Mouse (Mus musculus) retina, postnatal 7 days (tissue): ENCODE results near the gene Slc36a2.

Source experiments
- DNase-seq: peaks from one replicate; pipeline ENCODE4 v3.0.0-alpha.2; 2012; ENCODE audit warnings: low read depth, low spot score

The Slc36a2 gene

DNA sequence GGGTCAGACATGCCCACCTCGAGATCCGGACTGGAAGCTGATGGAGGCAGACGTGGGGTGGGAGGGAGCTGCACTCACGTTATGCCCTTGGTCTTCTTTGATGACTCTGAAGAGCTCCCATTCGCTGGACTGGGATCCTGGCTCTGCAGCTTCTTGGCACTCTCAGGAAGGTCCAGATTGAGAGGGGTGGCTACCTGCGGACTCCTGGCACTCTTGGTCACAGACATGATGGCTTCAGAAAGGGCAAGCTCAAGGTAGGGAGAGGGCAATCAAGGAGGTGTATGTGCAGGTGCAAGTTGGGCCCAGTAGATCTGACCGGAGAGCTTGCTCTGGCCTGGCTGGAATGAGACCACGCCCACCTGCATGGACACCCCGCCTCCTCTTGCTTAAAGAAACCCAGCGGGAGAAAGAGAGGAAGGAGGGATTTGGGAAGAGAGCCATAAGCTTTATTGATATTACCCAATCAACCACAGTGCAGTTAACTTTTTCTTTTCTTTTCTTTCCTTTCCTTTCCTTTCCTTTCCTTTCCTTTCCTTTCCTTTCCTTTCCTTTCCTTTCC, at the start of gene Slc36a2:
Gene Slc36a2 (minus strand): TSS at position 345 of the 559 bp plus-strand sequence.
- DNase-seq = no peak

GRCm38 (mm10) chr11:55234288-55234687, 49.4 kb upstream of the Slc36a2 start:
- DNase-seq = no peak

DNA sequence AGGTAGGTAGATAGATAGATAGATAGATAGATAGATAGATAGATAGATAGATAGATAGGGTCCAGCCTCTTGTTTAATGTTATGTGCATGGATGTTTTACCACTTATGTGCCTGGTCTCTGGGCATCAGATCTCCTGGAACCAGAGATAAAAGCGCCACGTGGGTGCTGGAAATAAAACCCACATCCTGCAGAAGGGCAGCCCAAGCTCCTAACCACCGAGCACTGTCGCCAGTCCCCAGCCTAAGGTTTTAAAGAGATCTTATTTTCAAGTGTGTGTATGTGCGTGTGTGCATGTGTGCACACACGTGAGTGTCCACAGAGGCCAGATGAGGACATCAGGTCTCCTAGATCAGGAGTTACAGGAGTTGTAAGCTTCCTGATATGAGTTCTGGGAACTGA, 46.2 kb upstream of the Slc36a2 start:
- no peak for DNase-seq

DNA sequence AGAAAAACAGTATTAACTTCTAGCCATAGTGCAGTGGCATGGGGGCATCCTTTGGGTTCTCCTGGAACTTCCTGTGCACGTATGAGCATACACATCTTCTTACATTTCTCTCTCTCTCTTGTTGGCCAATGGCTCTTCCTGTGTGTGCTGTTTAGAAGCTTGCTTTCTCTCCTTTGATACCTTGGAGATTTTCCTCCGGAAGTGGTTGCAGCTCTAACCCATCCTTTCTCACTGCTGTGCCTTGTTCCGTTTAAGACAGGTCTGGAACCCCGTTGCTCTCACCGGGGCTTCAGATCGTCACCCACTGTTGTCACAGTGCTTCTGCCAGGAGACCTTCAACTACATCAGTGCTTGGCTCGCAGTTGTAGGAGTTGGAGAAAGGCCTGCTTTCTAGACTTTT, 36.4 kb upstream of the Slc36a2 start:
- no peak for DNase-seq

GRCm38 (mm10) chr11:55218473-55218872, 33.6 kb upstream of the Slc36a2 start:
- DNase-seq = no peak

- no peak for DNase-seq
These were observed 33.0 kb upstream of the Slc36a2 start for GRCm38 (mm10) chr11:55217880-55218279.

- DNase-seq = no peak
These were observed 32.5 kb upstream of the Slc36a2 start for GRCm38 (mm10) chr11:55217418-55217817.

DNA sequence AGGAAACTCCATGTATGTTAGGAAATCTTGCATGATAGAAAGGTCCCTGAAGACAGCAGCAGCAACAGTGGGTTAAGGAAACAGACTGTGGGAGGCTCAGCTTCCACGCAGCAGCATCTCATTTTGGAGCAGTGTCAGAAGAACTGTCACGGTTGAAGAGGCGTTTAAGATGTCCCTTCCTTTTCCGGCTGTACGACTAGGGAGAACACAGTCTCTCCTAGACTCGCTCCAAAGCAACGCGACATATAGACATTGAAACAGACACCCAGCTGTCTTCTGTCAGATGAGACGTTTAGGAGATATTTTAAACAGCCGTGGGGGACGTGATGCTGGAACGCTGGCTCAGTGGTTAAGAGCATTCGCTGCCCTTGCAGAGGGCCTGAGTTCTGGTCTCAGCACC, 32.0 kb upstream of the Slc36a2 start:
- no peak for DNase-seq

GRCm38 (mm10) chr11:55216061-55216460, 31.2 kb upstream of the Slc36a2 start:
- no peak for DNase-seq

GRCm38 (mm10) chr11:55214978-55215377, 30.1 kb upstream of the Slc36a2 start:
- no peak for DNase-seq

DNA sequence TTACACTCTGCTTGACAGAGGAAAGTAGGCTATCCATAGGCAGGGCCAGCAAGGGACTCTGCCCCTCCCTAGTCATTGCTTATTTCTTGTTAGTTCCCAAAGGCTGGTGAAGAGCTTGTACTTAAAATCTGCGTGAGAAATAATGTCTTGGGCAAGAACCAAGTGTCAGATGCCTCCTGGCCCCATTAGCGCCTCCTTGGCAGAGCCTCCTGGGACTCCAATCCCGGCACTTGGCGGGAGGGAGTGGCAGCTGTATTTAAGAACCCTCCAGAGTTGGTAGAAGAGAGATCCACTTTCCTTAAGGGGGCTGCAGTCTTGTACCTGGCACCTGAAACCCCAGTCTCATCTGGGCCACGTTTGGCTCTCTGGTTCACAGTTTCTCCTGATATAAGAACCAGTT, 29.3 kb upstream of the Slc36a2 start:
- DNase-seq = no peak

- DNase-seq = no peak
These were observed 28.6 kb upstream of the Slc36a2 start for GRCm38 (mm10) chr11:55213518-55213917.

DNA sequence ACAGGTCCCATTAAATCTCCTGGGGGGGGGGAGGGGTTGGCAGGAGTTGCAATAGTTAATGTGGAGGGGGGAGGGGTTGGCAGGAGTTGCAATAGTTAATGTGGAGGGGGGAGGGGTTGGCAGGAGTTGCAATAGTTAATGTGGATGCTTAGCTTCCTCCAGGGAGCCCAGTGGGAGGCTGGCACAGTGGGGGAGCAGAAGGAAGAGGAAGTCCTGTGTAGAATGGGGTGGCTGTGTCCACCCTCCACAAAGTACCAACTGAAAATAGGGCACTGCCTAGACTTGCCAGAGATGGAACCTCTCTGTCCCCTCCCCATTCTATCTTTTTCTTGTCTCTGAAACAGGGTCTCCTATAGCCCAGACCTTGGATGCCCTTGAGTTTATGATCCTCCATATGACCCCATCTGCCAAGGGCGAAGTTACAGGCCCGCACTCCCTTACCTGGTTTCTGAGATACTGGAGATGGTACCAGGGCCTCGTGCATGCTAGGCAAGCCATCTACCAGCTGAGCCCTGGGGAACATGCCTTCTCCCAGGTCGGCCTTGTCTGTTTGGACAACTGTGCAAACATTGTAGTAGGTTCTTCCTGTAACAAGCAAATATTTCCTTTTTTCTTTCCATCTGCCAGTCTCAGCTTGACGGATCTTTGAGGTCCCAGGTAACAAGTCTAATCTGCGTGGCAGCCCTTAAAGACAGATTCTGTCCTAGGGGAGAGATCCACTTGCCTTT, 24.9 kb upstream of the Slc36a2 start:
- no peak for DNase-seq

DNA sequence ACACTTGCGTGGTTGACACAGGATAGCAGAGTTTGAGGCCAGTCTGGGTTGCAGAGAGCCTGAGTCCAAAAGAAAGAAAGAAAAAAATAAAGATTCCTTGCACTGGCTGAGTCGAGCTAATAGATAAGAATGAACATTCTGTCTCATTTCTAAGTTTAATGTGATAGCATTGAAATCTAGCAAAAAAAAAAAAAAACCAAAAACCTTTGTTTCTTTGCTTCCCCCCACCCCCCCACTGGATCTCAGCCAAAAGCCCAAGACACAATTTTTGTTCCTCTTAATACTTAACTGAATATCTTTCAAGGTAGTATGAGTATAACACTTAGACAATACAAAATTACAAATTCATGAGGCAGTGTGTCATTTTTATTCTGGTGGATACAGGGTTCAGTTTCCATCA, 24.2 kb upstream of the Slc36a2 start:
- no peak for DNase-seq

DNA sequence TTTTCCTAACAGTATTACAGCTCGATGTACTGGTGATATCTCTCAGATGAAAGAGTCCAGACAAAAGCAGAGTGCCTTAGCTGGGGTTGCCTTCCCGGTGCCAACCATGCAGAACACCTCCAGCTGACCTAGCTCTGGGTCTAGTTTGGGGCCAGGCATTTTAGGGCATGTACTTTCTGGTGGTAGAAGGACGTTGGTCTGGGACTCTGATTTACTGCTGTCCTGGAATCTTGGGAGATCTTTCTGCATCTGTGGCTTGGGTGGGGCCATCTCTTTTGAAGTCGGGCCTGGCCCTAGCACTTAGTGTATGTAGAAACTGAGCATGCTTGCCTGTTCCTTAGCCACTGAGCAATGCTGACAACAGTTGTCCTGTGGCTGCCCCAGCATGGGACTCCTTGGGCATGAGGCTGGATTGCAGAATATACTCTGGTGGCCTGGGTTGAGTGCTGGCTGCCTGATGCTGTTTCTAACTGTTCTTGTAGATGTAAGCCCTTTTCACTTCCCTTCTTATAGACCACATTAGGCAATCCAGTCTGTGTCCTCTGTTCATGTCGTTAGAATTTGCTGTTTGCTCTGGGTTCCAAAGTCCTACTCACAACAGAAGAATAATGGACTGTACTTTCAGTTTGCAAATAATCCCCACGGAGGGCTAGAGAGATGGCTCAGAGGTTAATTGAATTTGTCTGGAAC, 23.3 kb upstream of the Slc36a2 start:
- DNase-seq = no peak

- no peak for DNase-seq
These were observed 19.7 kb upstream of the Slc36a2 start for GRCm38 (mm10) chr11:55204602-55205001.

DNA sequence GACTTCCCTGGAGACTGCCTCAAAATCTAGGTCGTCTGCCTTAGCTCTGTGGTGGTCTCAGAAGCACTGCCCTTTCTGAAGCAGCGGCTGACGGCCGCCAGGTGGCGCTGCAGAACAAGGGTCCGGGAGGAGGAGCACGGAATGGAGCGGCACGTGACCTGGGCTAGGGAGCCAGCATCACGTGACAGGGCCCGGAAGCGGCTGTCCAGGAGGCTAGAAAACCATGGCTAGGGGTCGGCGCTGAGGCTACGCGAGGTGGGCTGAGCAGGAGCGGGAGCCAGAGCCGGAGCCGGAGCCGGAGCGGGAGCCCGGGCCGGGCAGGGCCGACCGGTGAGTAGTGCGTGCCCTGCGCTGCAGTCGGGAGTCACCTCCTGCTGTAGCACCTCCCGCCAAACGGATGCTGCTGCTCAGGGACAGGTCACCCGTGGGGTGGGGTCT, 19.3 kb upstream of the Slc36a2 start, which contains the start of gene Slc36a1:
Gene Slc36a1 (plus strand): TSS at position 192 of the 438 bp plus-strand sequence.
- peak; percentile 91 for DNase-seq

- no peak for DNase-seq
These were observed 13.0 kb upstream of the Slc36a2 start for GRCm38 (mm10) chr11:55197740-55198510.

DNA sequence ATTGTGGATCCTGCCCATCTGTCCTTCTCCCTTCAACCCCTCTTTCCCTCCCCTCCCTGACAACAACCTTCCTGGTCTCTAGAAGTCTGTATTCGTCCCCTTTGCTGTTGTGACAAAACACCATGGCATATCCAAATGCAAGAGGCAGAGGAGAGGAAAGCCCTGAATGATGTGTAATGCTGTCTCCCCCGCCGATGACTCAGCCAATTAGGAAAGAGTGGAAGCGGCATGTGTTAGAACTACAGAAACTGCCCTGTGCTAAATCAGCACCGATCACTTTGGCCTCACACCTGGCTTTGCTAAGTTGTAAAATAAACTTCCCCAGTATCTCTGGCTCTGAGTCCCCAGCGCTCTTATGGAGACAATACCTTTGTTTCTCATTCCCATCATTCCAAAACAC, 12.2 kb upstream of the Slc36a2 start:
- no peak for DNase-seq

- DNase-seq = no peak
These were observed 5.3 kb upstream of the Slc36a2 start for GRCm38 (mm10) chr11:55190216-55190615.

DNA sequence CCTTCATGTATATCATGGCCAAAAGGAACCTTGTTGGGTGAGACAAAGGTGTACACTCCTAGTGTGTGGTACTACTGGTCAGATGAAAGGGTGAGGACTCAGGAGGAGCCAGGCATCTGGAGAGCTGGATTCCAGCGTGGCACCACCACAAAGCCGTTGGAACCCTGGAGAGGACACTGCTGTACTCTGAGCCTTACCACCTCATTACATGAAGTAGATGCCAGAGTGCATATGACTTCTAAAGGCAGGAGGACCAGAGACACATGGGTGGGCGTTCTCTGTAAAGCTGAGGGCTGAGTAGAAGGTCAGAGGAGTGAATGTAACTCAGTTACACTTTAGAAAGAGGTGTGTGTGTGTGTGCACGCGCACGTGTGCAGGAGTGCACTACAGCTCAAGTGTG, 2.9 kb upstream of the Slc36a2 start:
- no peak for DNase-seq

GRCm38 (mm10) chr11:55187292-55187691, 2.4 kb upstream of the Slc36a2 start:
- no peak for DNase-seq
